Mouse (Mus musculus): ENCODE results near the gene Ski. TPM values are rescaled to one million over a fixed set of nuclear protein-coding genes. Genes with fewer than 3 reads are reported as not detected.

The Ski gene
- polyA plus RNA-seq, 1 experiment from 2014 or later = 11.3 TPM

DNA sequence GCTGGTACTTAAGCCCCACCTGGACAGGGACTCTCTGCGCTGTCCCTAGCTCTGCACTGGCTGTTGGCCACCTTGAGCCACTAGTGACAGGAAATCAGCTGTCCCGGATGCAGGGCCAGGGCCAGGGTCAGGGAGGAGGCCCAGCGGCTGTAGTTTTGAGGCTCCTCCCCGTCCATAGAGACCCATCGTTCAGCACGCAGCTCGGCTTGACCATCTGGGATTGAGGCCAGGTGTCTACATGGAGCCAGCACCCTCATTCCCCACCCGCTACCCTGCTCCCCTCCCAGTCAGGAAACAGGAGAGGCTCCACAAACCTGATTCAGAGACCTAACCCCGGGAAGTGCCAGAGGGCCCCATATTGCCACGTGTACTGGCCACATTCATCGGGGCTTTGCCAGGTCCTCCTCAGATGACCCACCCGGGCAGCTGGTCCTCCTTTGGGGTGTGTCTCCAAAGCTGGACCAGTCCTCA is 81.6 kb downstream of the Ski start:
- Histone ChIP-seq H3K27me3 (no peaks in the 10 kb centered on the region), H3K4me2 (no peak overlapping the region), H3K9ac (no peak overlapping the region), H3K4me3 (no peak overlapping the region), H3K9me3 (replicated peaks) (no peaks in the 10 kb centered on the region), H3K4me1 (peaks cover 31% of the 10 kb centered on the region), H3K36me3 (ENCODE audit: poor library complexity, severe bottlenecking) (no peaks in the 10 kb centered on the region), H3K27ac (no peak overlapping the region)
- WGBS = 82% methylated on average over 12 of the region's 12 CpGs
- no peak for ATAC-seq

GRCm38 (mm10) chr4:155140150-155140549 is 82.2 kb downstream of the Ski start:
- Histone ChIP-seq H3K9ac (no peak overlapping the region), H3K4me1 (peaks cover 35% of the 10 kb centered on the region), H3K27me3 (no peaks in the 10 kb centered on the region), H3K36me3 (ENCODE audit: poor library complexity, severe bottlenecking) (no peaks in the 10 kb centered on the region), H3K4me3 (no peak overlapping the region), H3K27ac (no peak overlapping the region), H3K9me3 (replicated peaks) (no peaks in the 10 kb centered on the region), H3K4me2 (no peak overlapping the region)
- no peak for ATAC-seq
- 75% methylated on average over 2 of the region's 2 CpGs for WGBS

GRCm38 (mm10) chr4:155139281-155140045 is 82.9 kb downstream of the Ski start:
- 88% methylated on average over 12 of the region's 12 CpGs for WGBS
- H3K36me3 ChIP-seq (ENCODE audit: poor library complexity, severe bottlenecking) = no peaks in the 10 kb centered on the region
- no peak overlapping the region for H3K4me2 ChIP-seq
- H3K4me1 ChIP-seq = peaks cover 35% of the 10 kb centered on the region
- H3K4me3 ChIP-seq = no peak overlapping the region
- no peak overlapping the region for H3K27ac ChIP-seq
- ATAC-seq = no peak
- H3K9me3 ChIP-seq (replicated peaks) = no peaks in the 10 kb centered on the region
- H3K9ac ChIP-seq = no peak overlapping the region
- no peaks in the 10 kb centered on the region for H3K27me3 ChIP-seq

GRCm38 (mm10) chr4:155138451-155138850 is 83.9 kb downstream of the Ski start:
- Histone ChIP-seq H3K9me3 (replicated peaks) (no peaks in the 10 kb centered on the region), H3K4me1 (peaks cover 35% of the 10 kb centered on the region), H3K9ac (no peak overlapping the region), H3K27me3 (no peaks in the 10 kb centered on the region), H3K36me3 (ENCODE audit: poor library complexity, severe bottlenecking) (no peaks in the 10 kb centered on the region), H3K4me2 (no peak overlapping the region), H3K4me3 (no peak overlapping the region), H3K27ac (no peak overlapping the region)
- 83% methylated on average over 8 of the region's 8 CpGs for WGBS
- no peak for ATAC-seq

GRCm38 (mm10) chr4:155137891-155138290 is 84.5 kb downstream of the Ski start:
- H3K36me3 ChIP-seq (ENCODE audit: poor library complexity, severe bottlenecking) = no peaks in the 10 kb centered on the region
- no peak overlapping the region for H3K27ac ChIP-seq
- H3K4me3 ChIP-seq = no peak overlapping the region
- no peak for ATAC-seq
- H3K4me1 ChIP-seq = peaks cover 35% of the 10 kb centered on the region
- WGBS = 86% methylated on average over 7 of the region's 7 CpGs
- H3K4me2 ChIP-seq = no peak overlapping the region
- no peak overlapping the region for H3K9ac ChIP-seq
- H3K9me3 ChIP-seq (replicated peaks) = no peaks in the 10 kb centered on the region
- H3K27me3 ChIP-seq = no peaks in the 10 kb centered on the region

- Histone ChIP-seq H3K4me3 (no peak overlapping the region), H3K4me1 (peaks cover 42% of the 10 kb centered on the region), H3K9me3 (replicated peaks) (no peaks in the 10 kb centered on the region), H3K4me2 (no peak overlapping the region), H3K9ac (no peak overlapping the region), H3K27me3 (no peaks in the 10 kb centered on the region), H3K36me3 (ENCODE audit: poor library complexity, severe bottlenecking) (no peaks in the 10 kb centered on the region), H3K27ac (no peak overlapping the region)
- 50% methylated on average over 5 of the region's 5 CpGs for WGBS
- no peak for ATAC-seq
Observed at GRCm38 (mm10) chr4:155135909-155136585, 86.3 kb downstream of the Ski start.

DNA sequence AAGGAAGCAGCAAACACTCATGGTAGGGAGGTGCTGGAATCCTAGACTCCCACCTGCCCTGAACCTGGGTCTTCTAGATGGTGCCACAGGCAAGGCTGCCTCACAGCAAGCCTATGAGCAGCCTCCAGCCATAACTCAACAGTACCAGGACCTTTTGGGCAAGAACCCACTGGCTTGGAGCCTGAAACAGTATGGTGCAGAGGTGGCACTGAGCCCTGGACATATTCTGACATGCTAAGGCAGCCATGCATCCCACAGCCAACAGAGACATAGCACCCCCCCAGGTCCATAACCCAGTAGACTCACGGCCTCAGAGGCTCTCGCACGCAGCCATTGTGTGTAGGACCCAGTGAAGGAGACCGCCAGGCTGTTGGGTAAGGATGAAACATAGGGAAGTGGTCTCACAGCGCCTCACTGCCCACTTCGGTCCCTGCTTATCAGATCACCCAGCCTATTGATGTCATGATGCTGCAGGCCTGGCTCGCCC is 87.7 kb downstream of the Ski start:
- Histone ChIP-seq H3K9me3 (replicated peaks) (no peaks in the 10 kb centered on the region), H3K4me3 (no peak overlapping the region), H3K27me3 (no peaks in the 10 kb centered on the region), H3K36me3 (ENCODE audit: poor library complexity, severe bottlenecking) (no peaks in the 10 kb centered on the region), H3K27ac (no peak overlapping the region), H3K4me2 (no peak overlapping the region), H3K4me1 (peaks cover 55% of the 10 kb centered on the region), H3K9ac (no peak overlapping the region)
- ATAC-seq = no peak
- 84% methylated on average over 7 of the region's 7 CpGs for WGBS

GRCm38 (mm10) chr4:155133658-155134417 is 88.6 kb downstream of the Ski start:
- peaks cover 62% of the 10 kb centered on the region for H3K4me1 ChIP-seq
- no peaks in the 10 kb centered on the region for H3K27me3 ChIP-seq
- 0 out of 2 replicates have a peak overlapping the region, but pooled peaks have one; percentile 43 for H3K9ac ChIP-seq
- H3K36me3 ChIP-seq (ENCODE audit: poor library complexity, severe bottlenecking) = no peaks in the 10 kb centered on the region
- WGBS = 47% methylated on average over 20 of the region's 20 CpGs
- H3K9me3 ChIP-seq (replicated peaks) = no peaks in the 10 kb centered on the region
- no peak for ATAC-seq
- peak overlapping the region; percentile 64 for H3K27ac ChIP-seq
- H3K4me3 ChIP-seq = no peak overlapping the region
- H3K4me2 ChIP-seq = no peak overlapping the region

DNA sequence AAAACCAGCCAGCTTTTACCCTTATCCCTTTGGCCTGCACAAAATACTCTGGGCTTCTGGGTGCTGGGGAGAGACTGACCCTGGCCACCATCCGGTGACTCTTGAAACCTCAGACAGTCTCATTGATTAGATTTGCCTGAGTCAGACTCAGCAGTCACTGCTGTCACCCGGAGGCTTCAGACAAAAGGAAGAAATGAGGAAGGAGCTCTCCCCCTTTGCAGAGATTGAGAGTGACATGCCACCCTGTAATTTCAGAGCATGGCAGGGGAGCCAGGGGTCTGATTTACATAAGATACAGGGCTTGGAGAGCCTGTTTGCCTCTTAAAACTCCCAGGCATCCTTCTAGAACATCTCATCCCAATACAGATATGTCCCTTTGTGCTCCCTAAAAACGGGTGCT is 89.2 kb downstream of the Ski start:
- no peaks in the 10 kb centered on the region for H3K27me3 ChIP-seq
- H3K4me1 ChIP-seq = peaks cover 62% of the 10 kb centered on the region
- ATAC-seq = no peak
- no peak overlapping the region for H3K4me3 ChIP-seq
- H3K27ac ChIP-seq = peak overlapping the region; percentile 64
- WGBS = 34% methylated on average over 3 of the region's 3 CpGs
- H3K9ac ChIP-seq = peak overlapping the region; percentile 43
- H3K9me3 ChIP-seq (replicated peaks) = no peaks in the 10 kb centered on the region
- H3K36me3 ChIP-seq (ENCODE audit: poor library complexity, severe bottlenecking) = no peaks in the 10 kb centered on the region
- no peak overlapping the region for H3K4me2 ChIP-seq

DNA sequence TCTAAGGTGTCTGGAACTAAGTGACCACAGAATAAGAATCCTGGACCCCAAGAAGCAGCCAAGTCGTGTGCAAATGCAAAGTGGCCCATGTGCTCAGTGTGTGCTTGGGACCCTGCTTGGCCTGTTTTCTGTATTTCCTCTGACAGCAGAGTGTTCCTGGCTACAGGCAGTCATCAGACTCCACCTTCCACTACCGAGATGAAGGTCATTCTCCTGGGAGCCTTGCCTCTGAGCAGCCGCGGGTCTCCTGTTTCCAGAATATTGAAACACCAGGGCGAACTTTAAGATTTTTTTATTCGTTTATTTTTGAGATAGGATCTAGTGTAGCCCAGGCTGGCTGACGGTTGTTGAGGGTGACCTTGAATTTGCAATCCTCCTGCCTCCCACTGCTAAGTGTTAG is 91.8 kb downstream of the Ski start:
- no peak overlapping the region for H3K9ac ChIP-seq
- 79% methylated on average over 7 of the region's 7 CpGs for WGBS
- peaks cover 62% of the 10 kb centered on the region for H3K4me1 ChIP-seq
- no peaks in the 10 kb centered on the region for H3K9me3 ChIP-seq (replicated peaks)
- no peak overlapping the region for H3K4me2 ChIP-seq
- H3K4me3 ChIP-seq = no peak overlapping the region
- H3K27me3 ChIP-seq = no peaks in the 10 kb centered on the region
- H3K36me3 ChIP-seq (ENCODE audit: poor library complexity, severe bottlenecking) = no peaks in the 10 kb centered on the region
- ATAC-seq = no peak
- H3K27ac ChIP-seq = peak overlapping the region; percentile 76

- peak overlapping the region; percentile 76 for H3K27ac ChIP-seq
Observed at GRCm38 (mm10) chr4:155129996-155130395, 92.4 kb downstream of the Ski start.

More at GRCm38 (mm10) chr4:155129996-155130395, 92.4 kb downstream of the Ski start:
- Histone ChIP-seq H3K9me3 (replicated peaks) (no peaks in the 10 kb centered on the region), H3K36me3 (ENCODE audit: poor library complexity, severe bottlenecking) (no peaks in the 10 kb centered on the region), H3K4me1 (peaks cover 57% of the 10 kb centered on the region), H3K9ac (peak overlapping the region; percentile 46; the same call in 1 of the 2 replicates), H3K27me3 (no peaks in the 10 kb centered on the region), H3K4me2 (no peak overlapping the region; the same call in 1 of the 2 replicates), H3K4me3 (no peak overlapping the region)
- 54% methylated on average over 14 of the region's 14 CpGs for WGBS
- ATAC-seq = peak; percentile 82
